Mouse (Mus musculus) forebrain, embryonic 11.5 days (tissue): ENCODE measurements around the gene Arl4c. TPM values are rescaled to one million over a fixed set of nuclear protein-coding genes. Genes with fewer than 3 reads are reported as not detected.

Experiments
- ATAC-seq: fragments of 200-750 bp; cut with Nextera tagmentation; replicated peaks from 2 replicates; pipeline ENCODE4 v1.8.0; 2017; ENCODE audit warnings: moderate TSS enrichment; ENCODE audit not compliant: low FRiP score
- DNase-seq: peaks from one replicate; pipeline ENCODE4 v3.0.0-alpha.2; 2017; ENCODE audit warnings: low spot score
- H3K27ac ChIP-seq: fragments of 300-500 bp; sonication (generic); 2 replicates; pipeline ENCODE4 v1.5.1; 2014; ENCODE audit warnings: low read depth, low read length
- H3K27me3 ChIP-seq: fragments of 300-500 bp; sonication (generic); 2 replicates; pipeline ENCODE4 v1.6.1; 2014; ENCODE audit warnings: mild to moderate bottlenecking, low read length, mixed read lengths; ENCODE audit not compliant: control insufficient read depth, insufficient read depth
- H3K36me3 ChIP-seq: fragments of 300-500 bp; sonication (generic); 2 replicates; pipeline ENCODE4 v1.6.1; 2014; ENCODE audit warnings: mild to moderate bottlenecking, low read length, moderate library complexity, mixed read lengths; ENCODE audit not compliant: control insufficient read depth, insufficient read depth
- H3K4me1 ChIP-seq: fragments of 300-500 bp; sonication (generic); replicated peaks from 2 replicates; pipeline ENCODE4 v1.6.1; 2014; ENCODE audit warnings: low read length, mixed read lengths; ENCODE audit not compliant: control insufficient read depth, insufficient read depth
- H3K4me2 ChIP-seq: fragments of 300-500 bp; sonication (generic); 2 replicates; pipeline ENCODE4 v1.6.1; 2014; ENCODE audit warnings: low read depth, mild to moderate bottlenecking, low read length, moderate library complexity, mixed read lengths; ENCODE audit not compliant: severe bottlenecking
- H3K4me3 ChIP-seq: fragments of 300-500 bp; sonication (generic); 2 replicates; pipeline ENCODE4 v1.5.1; 2014; ENCODE audit warnings: low read depth, low read length
- H3K9ac ChIP-seq: fragments of 300-500 bp; sonication (generic); 2 replicates; pipeline ENCODE4 v1.6.1; 2014; ENCODE audit warnings: low read length
- H3K9me3 ChIP-seq: fragments of 300-500 bp; sonication (generic); 2 replicates; pipeline ENCODE4 v1.6.1; 2016; ENCODE audit warnings: low read length, mixed read lengths; ENCODE audit not compliant: control insufficient read depth
- WGBS: fragments of 180-500 bp; shearing (Covaris S2); extraction: QIAGEN DNeasy Blood & Tissue Kit; methylation state at CpG from one replicate; pipeline ENCODE4 v1.1.7; 2014; 5-methylcytosine and 5-hydroxymethylcytosine counted together
- polyA plus RNA-seq: library from polyadenylated mRNA; unstranded; fragments of >200 nt; fragmentation: Nextera tagmentation; extraction: Ambion mirVana; gene quantifications from 2 replicates; pipeline ENCODE4 v1.2.1, GENCODE M21; 2014

Arl4c gene
- polyA plus RNA-seq, 1 experiment from 2014 or later: 9.2 TPM

GRCm38 (mm10) chr1:88708646-88709305, 6.8 kb upstream of the Arl4c start:
- no peak for DNase-seq
- no peak for ATAC-seq
- 62% methylated on average over 9 of the region's 9 CpGs for WGBS
- H3K36me3 ChIP-seq: no peaks in the 10 kb centered on the region
- H3K4me1 ChIP-seq: peaks cover 3% of the 10 kb centered on the region; the same call in 1 of the 2 replicates
- no peak overlapping the region for H3K4me2 ChIP-seq
- no peak overlapping the region for H3K9ac ChIP-seq
- no peak overlapping the region for H3K27ac ChIP-seq
- H3K27me3 ChIP-seq: no peaks in the 10 kb centered on the region; the same call in 1 of the 2 replicates
- no peak overlapping the region for H3K4me3 ChIP-seq
- no peaks in the 10 kb centered on the region for H3K9me3 ChIP-seq

GRCm38 (mm10) chr1:88708191-88708590, 6.2 kb upstream of the Arl4c start:
- H3K9ac ChIP-seq: no peak overlapping the region
- H3K4me2 ChIP-seq: no peak overlapping the region
- no peaks in the 10 kb centered on the region; the same call in 1 of the 2 replicates for H3K27me3 ChIP-seq
- no peaks in the 10 kb centered on the region for H3K36me3 ChIP-seq
- DNase-seq (no peak), ATAC-seq (no peak)
- no peaks in the 10 kb centered on the region for H3K9me3 ChIP-seq
- H3K4me1 ChIP-seq: peaks cover 3% of the 10 kb centered on the region; the same call in 1 of the 2 replicates
- no peak overlapping the region for H3K27ac ChIP-seq
- no peak overlapping the region for H3K4me3 ChIP-seq
- 75% methylated on average over 3 of the region's 3 CpGs for WGBS

- no peak overlapping the region for H3K27ac ChIP-seq
- no peak for DNase-seq
- H3K4me2 ChIP-seq: no peak overlapping the region
- no peak for ATAC-seq
- no peak overlapping the region for H3K9ac ChIP-seq
- no peaks in the 10 kb centered on the region for H3K9me3 ChIP-seq
- H3K4me3 ChIP-seq: no peak overlapping the region
- peaks cover 3% of the 10 kb centered on the region; the same call in 1 of the 2 replicates for H3K4me1 ChIP-seq
- H3K36me3 ChIP-seq: no peaks in the 10 kb centered on the region
- no peaks in the 10 kb centered on the region; the same call in 1 of the 2 replicates for H3K27me3 ChIP-seq
- WGBS: 20% methylated on average over 6 of the region's 6 CpGs
Observed at GRCm38 (mm10) chr1:88707536-88707935, 5.5 kb upstream of the Arl4c start.

- H3K4me3 ChIP-seq: no peak overlapping the region
Observed at GRCm38 (mm10) chr1:88705799-88706198, 3.8 kb upstream of the Arl4c start.

GRCm38 (mm10) chr1:88705050-88705449, 3.0 kb upstream of the Arl4c start:
- no peaks in the 10 kb centered on the region; the same call in 1 of the 2 replicates for H3K27me3 ChIP-seq
- no peak overlapping the region for H3K4me3 ChIP-seq
- peaks cover 5% of the 10 kb centered on the region; the same call in 1 of the 2 replicates for H3K4me1 ChIP-seq
- H3K36me3 ChIP-seq: no peaks in the 10 kb centered on the region
- H3K27ac ChIP-seq: no peak overlapping the region
- no peak overlapping the region for H3K4me2 ChIP-seq
- H3K9ac ChIP-seq: no peak overlapping the region
- DNase-seq (peak; percentile 65), ATAC-seq (no peak)
- no peaks in the 10 kb centered on the region for H3K9me3 ChIP-seq
- WGBS: 61% methylated on average over 6 of the region's 6 CpGs

More at GRCm38 (mm10) chr1:88705799-88706198, 3.8 kb upstream of the Arl4c start:
- Histone ChIP-seq H3K4me2 (0 out of 2 replicates have a peak overlapping the region, but pooled peaks have one; percentile 27), H3K9ac (peak overlapping the region; percentile 32; the same call in 1 of the 2 replicates), H3K27ac (no peak overlapping the region), H3K4me1 (peaks cover 5% of the 10 kb centered on the region; the same call in 1 of the 2 replicates), H3K9me3 (no peaks in the 10 kb centered on the region), H3K27me3 (no peaks in the 10 kb centered on the region; the same call in 1 of the 2 replicates), H3K36me3 (no peaks in the 10 kb centered on the region)
- DNase-seq (peak; percentile 97), ATAC-seq (peak; percentile 55)
- WGBS: 2% methylated on average over 15 of the region's 15 CpGs

- H3K4me3 ChIP-seq: peak overlapping the region; percentile 89
- H3K9ac ChIP-seq: peak overlapping the region; percentile 98
- H3K4me2 ChIP-seq: peak overlapping the region; percentile 81
- H3K9me3 ChIP-seq: no peaks in the 10 kb centered on the region
- H3K4me1 ChIP-seq: peaks cover 5% of the 10 kb centered on the region; the same call in 1 of the 2 replicates
- no peaks in the 10 kb centered on the region for H3K36me3 ChIP-seq
- ATAC-seq (peak; percentile 45), DNase-seq (peak; percentile 77)
- under 1% methylated on average over 78 of the region's 78 CpGs for WGBS
- H3K27me3 ChIP-seq: no peaks in the 10 kb centered on the region; the same call in 1 of the 2 replicates
- peak overlapping the region; percentile 92 for H3K27ac ChIP-seq
Observed at GRCm38 (mm10) chr1:88700961-88701861, 810 bp downstream of the Arl4c start.

GRCm38 (mm10) chr1:88699856-88700791, 1.9 kb downstream of the Arl4c start:
- Histone ChIP-seq H3K9me3 (no peaks in the 10 kb centered on the region), H3K9ac (peak overlapping the region; percentile 98), H3K27me3 (no peaks in the 10 kb centered on the region; the same call in 1 of the 2 replicates), H3K4me2 (peak overlapping the region; percentile 81), H3K4me3 (peak overlapping the region; percentile 89), H3K4me1 (0 out of 2 replicates have a peak, but pooled peaks cover 2% of the 10 kb centered on the region), H3K27ac (peak overlapping the region; percentile 92), H3K36me3 (no peaks in the 10 kb centered on the region)
- peak; percentile 84 for DNase-seq
- under 1% methylated on average over 25 of the region's 25 CpGs for WGBS
- ATAC-seq: peak; percentile 26; the same call in 1 of the 2 replicates
